Mouse (Mus musculus) granulocyte monocyte progenitor cell, adult 5-6 weeks (primary cell): ENCODE data around the gene Fam184a. TPM values are rescaled to one million over a fixed set of nuclear protein-coding genes. Genes with fewer than 3 reads are reported as not detected.
"Not testable (repeated sequence)": the region's sequence is repeated elsewhere in the genome, so short reads cannot be mapped to it uniquely, and the experiment has no call there.

ENCODE experiments used
- ATAC-seq: replicated peaks from 2 replicates; pipeline ENCODE4 v1.8.0; 2016; ENCODE audit warnings: mild to moderate bottlenecking, moderate TSS enrichment, inconsistent platforms; ENCODE audit not compliant: poor library complexity, severe bottlenecking
- total RNA-seq, 2 experiments: library from RNA; stranded (forward) in 1 of 2; stranded (reverse) in 1 of 2; fragments of 200-712, 200-1000 nt in 1 of 2; fragments of >200 nt in 1 of 2; fragmentation: Nextera tagmentation in 1 of 2; gene quantifications; 2 replicates each; pipeline ENCODE4 v1.2.3; 2014 to 2017

Fam184a gene
- total RNA-seq, 2 experiments from 2014 or later = 1.7 to 3.4 TPM

DNA sequence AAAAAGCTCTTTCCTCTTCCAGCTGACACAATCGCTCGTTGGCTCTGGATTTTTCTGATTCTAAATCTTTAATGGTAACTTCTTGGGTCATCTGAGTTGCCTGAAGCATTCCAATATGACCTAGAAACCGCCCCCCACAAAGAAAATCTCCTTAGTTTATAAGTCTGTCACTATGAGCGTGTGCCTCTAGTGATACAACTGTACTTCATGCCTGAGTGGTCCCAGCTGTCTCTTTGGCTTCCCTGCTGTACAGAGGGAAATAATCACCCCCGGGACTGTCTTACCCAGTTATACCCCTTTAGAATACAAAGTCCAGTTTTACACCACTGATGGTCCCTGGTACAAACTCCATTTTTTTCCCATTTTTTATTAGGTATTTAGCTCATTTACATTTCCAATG lies 56.2 kb downstream of the Fam184a start:
- no peak for ATAC-seq

DNA sequence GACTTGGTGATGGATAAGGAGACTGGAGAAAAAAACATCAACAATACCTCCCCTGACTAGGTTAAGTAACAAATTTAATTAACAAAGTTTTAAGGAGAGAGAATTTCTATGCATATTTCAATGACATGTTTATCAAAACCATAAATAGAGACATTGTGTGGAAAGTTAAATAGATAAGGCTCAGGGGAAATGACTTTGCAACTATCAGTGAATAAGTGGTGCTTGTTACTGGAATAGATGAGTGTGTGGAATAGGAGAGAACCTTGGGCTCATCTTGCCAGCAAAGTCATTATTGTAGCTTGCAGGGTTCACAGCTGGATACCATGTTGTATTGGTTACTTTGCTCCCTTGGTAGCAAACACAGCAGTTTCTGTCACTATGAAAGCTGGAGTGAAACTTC lies 59.7 kb downstream of the Fam184a start:
- ATAC-seq = no peak

DNA sequence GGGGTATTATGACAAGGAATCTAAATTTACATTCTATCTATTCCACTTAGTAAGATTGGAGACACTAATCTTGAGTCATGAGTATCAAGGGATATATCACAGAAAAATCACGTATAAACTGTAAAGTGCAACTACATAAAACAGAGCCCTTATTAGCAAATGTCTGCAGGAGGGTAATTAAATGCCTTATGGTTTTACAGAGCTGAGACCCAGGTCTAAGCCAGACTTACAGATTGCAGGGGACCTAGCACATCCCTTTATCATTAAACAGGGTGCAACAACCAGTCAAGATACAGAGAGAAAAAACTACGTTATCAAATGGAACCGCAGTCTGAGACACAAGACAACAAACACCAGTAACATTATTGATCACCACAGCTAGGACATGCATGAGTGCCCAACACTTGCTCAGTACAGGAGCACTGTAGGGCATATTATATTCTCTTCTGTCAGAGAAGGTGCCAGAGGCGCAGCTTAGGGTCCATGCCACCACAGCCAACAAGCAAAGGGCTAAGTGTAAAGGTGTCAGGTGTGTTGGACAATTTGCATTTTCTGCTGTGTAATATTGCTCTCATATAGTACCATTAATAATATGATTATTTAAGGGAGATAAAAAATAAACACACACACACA lies 61.9 kb downstream of the Fam184a start:
- no peak for ATAC-seq

DNA sequence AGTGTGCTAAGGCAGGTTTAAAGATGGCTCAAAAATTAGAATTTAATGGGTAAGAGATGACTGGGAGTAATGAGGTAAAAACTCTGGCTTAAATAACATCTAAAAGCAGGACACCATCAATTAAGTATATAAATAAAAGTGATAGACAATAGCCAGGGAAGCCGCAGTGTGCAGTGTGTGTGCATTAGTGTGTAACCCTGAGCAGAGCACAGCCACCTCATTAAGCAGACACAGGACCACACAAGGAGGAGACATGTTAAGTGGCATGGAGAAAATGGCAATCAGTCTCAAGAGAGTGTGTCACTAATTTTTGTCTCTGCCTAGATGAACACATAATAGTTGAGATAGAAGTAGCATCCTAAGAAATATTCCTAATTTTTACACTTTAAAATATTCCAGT lies 62.4 kb downstream of the Fam184a start:
- no peak for ATAC-seq

DNA sequence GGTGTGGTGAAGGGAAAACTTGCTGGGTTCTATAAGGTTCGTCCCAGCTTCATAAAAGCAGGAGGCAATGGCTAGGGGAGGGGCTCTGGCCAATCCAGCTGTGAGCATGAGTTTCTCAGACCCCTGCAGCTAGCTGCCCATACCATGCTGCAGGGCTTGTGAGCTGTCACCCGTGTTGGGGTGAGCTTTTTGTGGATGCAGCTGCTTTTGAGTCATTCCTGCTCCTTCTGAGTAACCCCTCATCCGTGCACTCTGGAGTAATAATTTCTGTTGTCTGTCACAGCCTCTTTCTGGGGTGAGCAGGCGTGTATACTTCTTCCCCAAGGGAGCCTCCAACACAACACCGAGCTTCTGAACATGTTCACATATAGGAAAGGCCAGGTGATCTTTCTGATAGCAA lies 63.0 kb downstream of the Fam184a start:
- no peak for ATAC-seq

DNA sequence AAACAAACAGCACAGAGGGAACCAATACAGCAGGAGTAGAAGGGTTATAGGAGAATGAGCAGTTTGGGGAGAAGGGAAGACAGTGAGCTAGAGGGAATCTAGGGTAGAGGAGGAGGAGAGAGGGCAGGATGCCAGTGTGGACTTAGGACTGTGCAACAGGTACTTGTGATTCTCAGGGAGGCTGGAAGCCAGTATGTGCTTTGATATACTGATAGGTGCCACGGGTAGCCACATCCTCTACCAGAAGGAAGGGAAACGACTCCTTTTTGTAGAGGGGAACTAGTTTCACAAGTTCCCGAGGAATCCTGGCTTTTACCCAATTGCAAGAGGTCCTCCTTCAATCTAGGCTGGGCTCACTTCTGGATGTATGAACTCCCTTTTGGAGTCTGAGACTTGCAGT lies 65.1 kb downstream of the Fam184a start:
- peak; percentile 14 for ATAC-seq

DNA sequence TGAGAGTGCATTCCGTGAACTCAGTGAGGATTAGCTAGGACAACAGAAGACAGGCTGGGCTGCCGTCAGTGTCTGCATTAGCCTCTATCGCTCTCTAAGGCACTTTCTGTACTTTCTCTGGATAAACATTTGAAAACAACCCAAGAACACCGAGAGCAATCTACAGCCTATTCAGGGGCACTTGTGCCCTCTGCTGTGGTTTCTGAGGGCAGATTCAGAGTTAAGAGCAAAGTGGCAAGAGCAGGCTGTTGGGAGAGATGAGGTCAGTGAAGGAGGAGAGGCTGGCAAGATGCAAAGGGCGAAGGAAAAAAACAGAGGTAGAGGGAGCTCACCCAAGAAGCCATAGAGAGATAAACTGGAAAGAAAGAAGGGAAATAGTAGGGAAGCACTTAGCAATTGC lies 67.7 kb downstream of the Fam184a start:
- ATAC-seq = no peak

DNA sequence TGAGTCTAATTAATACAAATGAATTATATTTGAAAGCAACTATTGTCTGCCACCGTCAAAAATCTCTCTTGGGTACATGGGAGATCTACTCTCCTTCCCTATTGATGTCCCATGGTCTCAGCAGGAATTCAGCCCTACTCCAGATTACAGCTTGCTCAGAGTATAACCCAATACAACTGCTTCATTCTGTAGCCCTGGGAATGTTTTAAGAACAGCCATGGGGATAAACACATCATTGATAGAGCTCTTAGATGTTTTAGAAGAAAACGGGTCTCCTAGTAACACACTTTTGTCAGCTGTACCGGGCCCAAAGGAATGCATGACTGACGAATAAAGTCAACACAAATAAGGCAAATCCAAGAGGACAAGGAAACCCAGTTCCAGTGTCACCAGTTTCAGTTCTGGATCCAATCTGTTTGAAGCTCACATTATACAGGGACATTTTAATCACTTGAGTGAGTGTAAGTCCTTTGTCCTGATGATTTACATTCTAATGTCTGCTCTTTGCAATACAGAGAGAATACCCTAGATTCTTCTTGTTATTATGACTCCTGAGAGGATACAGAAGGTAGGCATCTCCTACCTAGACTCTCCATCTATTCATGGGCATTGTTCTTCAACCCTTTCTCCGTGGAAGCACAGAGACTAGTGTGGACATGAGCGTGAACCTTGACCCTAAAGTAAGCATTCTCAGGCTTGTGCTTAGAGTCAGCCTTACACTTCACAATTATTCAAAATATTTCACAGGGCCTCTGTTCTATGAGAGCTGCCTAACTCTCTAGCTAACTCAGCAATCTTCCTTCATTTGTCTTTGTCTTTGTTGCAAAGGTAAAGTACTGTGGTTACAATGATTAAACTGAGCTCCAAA lies 71.0 kb downstream of the Fam184a start:
- ATAC-seq = no peak

DNA sequence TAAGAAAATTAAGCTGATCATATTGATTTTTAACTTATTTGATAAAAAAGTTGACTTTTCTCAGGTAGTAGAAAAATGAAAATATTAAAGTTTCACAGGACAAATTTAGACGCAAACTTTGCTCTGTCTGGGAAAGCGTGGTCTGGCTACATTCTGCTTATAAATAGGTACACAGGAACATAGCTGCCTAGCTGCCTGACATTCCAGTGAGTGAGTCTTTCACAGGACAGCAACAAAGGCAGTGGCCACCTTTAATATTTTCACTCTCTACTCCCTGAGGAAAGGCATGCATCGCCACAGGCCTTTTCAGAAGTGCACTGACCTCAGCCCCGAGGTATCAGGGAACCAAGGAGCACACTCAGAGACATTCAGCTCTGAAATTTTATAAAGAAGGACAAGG lies 89.1 kb downstream of the Fam184a start:
- no peak for ATAC-seq

DNA sequence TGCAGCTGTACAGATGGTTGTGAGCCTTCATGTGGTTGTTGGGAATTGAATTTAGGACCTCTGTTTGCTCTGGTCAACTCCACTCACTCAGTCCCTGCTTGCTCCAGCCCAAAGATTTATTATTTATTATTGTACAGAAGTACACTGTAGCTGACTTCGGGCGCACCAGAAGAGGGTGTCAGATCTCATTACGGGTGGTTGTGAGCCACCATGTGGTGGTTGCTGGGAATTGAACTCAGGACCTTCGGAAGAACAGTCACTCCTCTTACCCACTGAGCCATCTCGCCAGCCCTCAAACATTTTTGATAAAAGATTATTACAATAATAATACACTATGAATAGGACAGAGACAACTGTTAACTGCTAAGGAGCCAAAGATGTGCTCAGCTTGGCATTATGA lies 96.7 kb downstream of the Fam184a start:
- ATAC-seq = not testable (repeated sequence)

DNA sequence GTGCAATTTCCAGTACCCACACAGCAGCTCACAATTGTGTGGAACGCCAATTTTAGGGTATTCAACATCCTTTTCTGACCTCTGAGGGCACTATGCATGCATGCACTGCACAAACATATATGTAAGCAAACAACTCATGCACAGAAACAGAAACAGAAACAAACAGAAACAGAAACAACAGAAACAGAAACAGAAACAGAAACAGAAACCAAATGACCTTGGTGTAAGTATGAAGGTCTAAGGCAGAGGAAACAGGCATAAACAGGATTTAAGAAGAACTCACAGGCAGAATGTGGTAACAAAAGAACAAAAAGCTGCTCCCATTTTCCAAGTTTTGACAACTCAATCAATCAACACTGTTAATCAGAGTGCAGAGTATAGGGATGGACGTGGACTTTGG lies 100.2 kb downstream of the Fam184a start:
- 0 out of 2 replicates have a peak, but pooled peaks have one; percentile 12 for ATAC-seq

DNA sequence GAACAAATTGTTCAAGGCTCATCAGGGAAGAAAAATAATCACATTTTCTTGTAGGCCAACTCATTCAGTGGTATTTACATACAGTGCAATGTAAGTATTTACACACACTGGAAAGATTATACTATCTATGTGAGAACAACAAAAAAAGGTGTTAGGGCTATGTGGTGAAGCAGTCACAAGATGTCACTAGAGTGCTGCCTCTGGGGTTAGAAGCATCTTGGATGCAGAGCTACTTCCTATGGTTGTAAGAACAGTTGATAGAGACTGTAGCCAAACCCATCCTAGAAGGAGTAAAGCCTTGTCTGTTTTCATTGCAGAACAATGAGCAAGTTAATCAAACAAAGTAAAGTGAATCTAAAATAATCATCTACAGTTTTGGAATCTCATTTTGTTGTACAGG lies 109.4 kb downstream of the Fam184a start:
- ATAC-seq = peak; percentile 66

DNA sequence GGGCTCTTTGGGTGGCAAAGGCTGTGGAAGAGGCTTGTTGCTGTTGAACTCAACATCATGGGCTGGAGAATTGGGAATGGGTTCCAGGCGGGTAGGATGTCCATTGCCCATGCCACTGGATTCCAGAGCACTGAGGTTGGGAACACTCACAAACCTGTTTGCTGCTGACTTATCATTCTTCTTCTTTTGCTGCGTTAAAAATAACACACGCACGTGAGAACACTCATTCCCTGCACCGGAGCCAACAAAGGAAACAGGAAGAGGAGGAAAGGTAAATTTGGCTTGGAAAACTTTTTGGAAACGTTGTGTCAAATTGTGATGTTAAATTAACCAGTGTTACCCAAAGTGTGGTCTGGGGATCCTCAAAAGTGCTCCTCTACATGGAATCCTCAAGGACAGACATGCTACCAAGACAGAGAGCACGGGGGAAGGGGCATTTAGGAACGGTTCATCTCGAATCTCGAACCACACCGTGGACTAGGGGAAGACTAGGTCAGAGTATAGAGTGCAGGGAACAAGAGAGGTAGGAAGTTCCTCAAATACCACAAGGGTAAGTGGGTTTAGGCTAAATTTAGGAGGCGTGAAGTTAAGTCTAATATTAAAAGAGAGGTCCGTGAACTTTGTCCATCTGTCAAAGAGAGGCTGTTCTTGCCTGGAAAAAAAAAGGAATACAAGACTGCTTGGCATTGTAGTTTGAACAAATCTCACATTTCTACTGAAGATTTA lies 115.5 kb downstream of the Fam184a start:
- ATAC-seq = peak; percentile 82

DNA sequence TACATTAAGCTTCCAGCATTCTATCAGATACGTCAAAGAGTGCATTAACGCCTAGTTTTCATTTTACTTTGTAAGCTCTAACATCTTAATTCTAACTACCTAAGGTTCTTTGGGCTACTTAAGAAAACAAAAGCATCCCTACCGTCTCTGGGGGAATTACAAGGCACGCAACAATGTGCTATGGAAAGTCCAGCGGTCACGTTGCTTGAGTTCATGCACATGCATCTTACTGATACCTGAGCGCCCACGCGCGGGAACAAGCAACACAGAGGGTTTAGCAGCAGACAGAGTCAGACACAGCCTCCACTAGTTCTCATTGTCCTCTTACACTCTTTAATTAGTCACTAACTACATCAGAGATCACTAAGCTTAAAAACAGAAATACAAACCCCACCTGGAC lies 116.8 kb downstream of the Fam184a start:
- ATAC-seq = no peak

DNA sequence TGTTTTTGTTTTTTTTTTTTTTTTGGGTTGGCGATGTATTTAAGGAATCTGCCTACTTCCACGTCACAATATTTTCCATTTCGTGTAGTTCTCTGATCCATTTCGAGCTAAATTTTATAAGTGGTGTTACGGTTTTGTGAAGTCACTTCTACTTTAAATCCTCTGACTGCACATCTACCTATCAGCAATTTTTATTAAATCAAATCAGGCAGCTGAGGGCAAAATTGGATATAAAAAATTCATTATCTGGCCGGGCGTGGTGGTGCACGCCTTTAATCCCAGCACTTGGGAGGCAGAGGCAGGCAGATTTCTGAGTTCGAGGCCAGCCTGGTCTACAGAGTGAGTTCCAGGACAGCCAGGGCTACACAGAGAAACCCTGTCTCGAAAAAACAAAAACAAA lies 120.6 kb downstream of the Fam184a start, which contains the start of gene Mcm9:
Gene Mcm9, minus strand, starts transcription at position 101 of the 400 bp plus-strand sequence.
- not testable (repeated sequence) for ATAC-seq

DNA sequence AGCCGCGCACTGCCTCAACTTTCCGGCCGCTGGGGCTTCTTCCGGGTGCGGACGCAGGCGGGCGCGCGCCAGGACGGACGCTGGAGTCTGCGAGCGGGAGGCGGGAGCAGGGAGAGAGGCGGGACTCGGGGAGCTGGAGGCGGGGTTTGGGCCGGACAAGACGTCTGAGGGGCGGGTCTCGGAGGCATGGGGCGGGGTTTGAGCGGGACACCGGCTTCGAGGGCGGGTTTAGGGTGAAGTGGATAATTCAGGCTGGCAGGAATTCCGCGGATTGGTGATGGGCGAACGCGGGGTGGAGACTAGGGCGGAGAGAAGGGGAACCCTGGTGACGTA lies 121.0 kb downstream of the Fam184a start:
- ATAC-seq = peak; percentile 93

DNA sequence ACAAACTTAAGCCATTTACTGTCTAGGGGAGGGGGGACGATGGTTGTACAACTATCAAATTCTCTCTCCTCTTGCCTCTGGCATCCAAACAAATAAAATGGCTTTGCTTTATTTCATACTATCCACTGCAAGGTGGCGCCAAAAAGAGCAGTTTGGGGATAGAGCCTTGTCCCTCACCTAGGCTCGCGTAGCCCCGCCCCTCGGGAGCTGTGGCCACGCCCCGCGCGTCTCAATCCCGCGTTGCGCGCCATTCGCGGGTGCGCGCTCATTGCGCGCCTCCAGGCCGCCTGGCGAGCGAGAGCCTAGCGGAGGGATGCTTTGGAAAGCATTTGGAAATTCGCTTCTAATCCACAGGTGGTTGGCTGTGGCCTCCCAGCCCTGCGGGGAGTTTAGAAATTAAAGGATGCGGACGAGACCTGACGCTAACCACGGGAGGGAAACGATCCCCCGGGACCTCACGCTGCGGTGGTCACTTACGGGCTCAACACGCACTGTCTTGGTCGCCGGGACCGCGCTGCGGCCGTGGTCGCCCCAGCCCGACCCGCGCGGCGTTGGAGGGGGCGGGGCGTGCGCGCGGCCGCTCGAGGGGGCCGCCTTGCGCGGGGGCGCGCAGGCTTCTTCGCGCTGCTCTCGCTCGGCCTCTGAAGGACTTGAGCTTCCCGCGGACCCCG lies 121.5 kb downstream of the Fam184a start:
- ATAC-seq = peak; percentile 78

DNA sequence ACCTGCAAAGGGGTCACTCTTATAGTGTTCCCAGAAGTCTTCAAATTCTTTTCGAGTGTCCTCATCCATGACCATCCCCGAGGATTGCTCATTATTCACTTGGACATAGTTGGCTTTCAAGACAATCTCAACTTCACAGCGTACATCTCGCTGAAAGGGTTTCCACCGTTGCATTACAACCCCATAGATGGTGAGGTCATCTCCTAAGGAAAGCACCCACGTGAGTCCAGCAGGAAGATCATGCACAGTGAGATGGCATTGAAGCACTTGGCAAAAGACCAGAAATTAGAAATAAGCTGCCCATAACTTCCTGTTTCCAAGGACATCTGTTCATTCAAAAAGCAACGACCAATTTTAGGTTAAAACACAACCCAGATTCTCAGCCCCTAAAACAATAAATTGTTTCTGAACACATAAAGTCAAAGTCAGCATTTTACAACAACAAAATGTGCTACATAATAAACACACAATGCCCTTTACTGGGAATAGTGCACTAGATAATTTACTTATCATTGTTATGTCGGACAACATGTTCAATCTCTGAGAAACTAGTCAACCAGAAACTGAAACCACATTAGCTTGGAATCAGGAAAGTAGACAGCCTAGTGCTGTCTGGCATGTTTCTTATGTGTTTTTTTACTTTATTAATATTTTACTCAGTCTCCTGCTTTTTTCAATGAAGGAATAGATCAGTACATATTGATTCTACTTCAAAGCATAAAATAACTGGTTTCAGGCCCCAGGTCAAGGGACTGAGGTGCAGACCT lies 134.9 kb downstream of the Fam184a start:
- peak; percentile 96 for ATAC-seq

DNA sequence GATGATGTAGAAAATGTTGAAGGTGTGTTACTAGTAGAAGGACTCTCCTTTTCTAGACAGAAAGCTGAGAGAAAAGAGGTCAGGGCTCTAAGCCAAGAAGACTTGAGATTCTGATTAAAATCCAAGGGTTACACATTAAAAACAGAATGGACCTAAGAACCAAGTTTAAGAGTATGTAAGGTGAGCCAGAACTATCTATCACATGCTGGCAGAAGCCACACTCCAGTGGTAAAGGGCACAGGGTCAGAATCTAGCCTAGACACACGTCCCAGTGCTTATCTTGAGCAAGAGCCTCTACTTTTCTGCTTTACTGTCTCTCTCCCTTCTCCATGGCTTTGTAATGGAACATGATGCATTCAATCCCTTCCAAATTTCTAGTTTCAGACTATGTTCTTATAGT lies 137.0 kb downstream of the Fam184a start:
- no peak for ATAC-seq

DNA sequence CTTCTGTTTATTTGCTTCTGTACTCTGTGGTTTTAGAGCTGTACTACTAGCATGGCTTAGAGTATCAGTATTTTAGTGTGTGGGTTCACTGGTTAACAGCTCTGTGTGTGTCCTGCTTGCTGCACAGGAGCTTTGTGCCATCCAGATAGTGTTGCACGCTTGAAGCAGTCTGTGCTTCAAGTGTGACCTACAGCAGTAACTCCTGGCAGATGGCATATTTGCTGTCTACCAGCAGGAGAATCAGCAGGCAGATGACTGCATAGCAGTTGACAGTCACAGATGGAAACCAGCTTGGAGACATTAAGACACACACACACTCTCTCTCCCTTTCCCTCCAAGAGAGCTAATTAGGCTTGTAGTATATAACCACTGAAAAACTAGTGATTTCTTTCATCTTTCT lies 138.8 kb downstream of the Fam184a start:
- ATAC-seq = no peak
